Mouse (Mus musculus): ENCODE data around the gene Exo5.

GRCm38 (mm10) chr4:120913443-120913842, 11.4 kb downstream of the Exo5 start:
- TF ChIP-seq CTCF (IDR thresholded peaks at IDR 0.05; ENCODE audit: borderline replicate concordance, control insufficient read depth, extremely low read depth, insufficient read depth, low read length, poor library complexity) (no peak), POLR2A (IDR thresholded peaks at IDR 0.05; ENCODE audit: control insufficient read depth, extremely low read depth, insufficient read depth, low read length, poor library complexity) (no peak)

Data from thymus, adult 2 months (tissue).